Mouse (Mus musculus) liver, adult (tissue): ENCODE results near the gene Mast4.

Experiments
- GATA4 ChIP-seq: IDR thresholded peaks from 2 replicates; pipeline ENCODE4 v1.6.1; 2014; ENCODE audit warnings: mild to moderate bottlenecking, low read length; ENCODE audit not compliant: insufficient replicate concordance

Gene Mast4

GRCm38 (mm10) chr13:102691408-102692150 is 642.7 kb downstream of the Mast4 start:
- no peak for TF ChIP-seq GATA4

- TF ChIP-seq GATA4 = no peak
These were observed 644.1 kb downstream of the Mast4 start for GRCm38 (mm10) chr13:102690184-102690583.

GRCm38 (mm10) chr13:102689201-102690090 is 644.9 kb downstream of the Mast4 start:
- TF ChIP-seq GATA4 = no peak

- no peak for TF ChIP-seq GATA4
These were observed 646.2 kb downstream of the Mast4 start for GRCm38 (mm10) chr13:102688121-102688520.

- no peak for TF ChIP-seq GATA4
These were observed 649.4 kb downstream of the Mast4 start for GRCm38 (mm10) chr13:102684890-102685289.
